Mouse (Mus musculus) olfactory bulb, adult 2 months (tissue): Measurements from ENCODE around the gene Smarca2. TPM values are rescaled to one million over a fixed set of nuclear protein-coding genes. Genes with fewer than 3 reads are reported as not detected.

ENCODE experiments used
- H3K27ac ChIP-seq: fragments of 200-500 bp; 2 replicates; pipeline ENCODE4 v1.5.1; 2012; ENCODE audit warnings: low read depth, low read length; ENCODE audit not compliant: insufficient read depth
- H3K4me1 ChIP-seq: fragments of 200-500 bp; 2 replicates; pipeline ENCODE4 v1.6.1; 2012; ENCODE audit warnings: low read length; ENCODE audit not compliant: control insufficient read depth, insufficient read depth
- H3K4me3 ChIP-seq: fragments of 200-500 bp; 2 replicates; pipeline ENCODE4 v1.5.1; 2012; ENCODE audit warnings: mild to moderate bottlenecking, low read depth, low read length, moderate library complexity; ENCODE audit not compliant: insufficient read depth
- CTCF ChIP-seq: fragments of 200-500 bp; IDR thresholded peaks from 2 replicates; pipeline ENCODE4 v1.5.1; 2012; ENCODE audit warnings: low read depth, mild to moderate bottlenecking, low read length, moderate library complexity; ENCODE audit not compliant: insufficient read depth
- POLR2A ChIP-seq: fragments of 200-500 bp; IDR thresholded peaks from 2 replicates; pipeline ENCODE4 v1.6.1; 2012; ENCODE audit warnings: mild to moderate bottlenecking, low read depth, low read length, moderate library complexity; ENCODE audit not compliant: insufficient read depth
- WGBS: fragments of 180-500 bp; shearing (Covaris S2); methylation state at CpG from one replicate; pipeline ENCODE4 v1.1.7; 2018; 5-methylcytosine and 5-hydroxymethylcytosine counted together
- polyA plus RNA-seq: library from polyadenylated mRNA; stranded (reverse); fragments of >200 nt; gene quantifications from 2 replicates; pipeline ENCODE4 v1.2.4, GENCODE M21; 2012; ENCODE audit warnings: low replicate concordance; ENCODE audit not compliant: missing spikeins, insufficient read depth, insufficient read length

Smarca2 gene
- polyA plus RNA-seq, 1 experiment = not detected

DNA sequence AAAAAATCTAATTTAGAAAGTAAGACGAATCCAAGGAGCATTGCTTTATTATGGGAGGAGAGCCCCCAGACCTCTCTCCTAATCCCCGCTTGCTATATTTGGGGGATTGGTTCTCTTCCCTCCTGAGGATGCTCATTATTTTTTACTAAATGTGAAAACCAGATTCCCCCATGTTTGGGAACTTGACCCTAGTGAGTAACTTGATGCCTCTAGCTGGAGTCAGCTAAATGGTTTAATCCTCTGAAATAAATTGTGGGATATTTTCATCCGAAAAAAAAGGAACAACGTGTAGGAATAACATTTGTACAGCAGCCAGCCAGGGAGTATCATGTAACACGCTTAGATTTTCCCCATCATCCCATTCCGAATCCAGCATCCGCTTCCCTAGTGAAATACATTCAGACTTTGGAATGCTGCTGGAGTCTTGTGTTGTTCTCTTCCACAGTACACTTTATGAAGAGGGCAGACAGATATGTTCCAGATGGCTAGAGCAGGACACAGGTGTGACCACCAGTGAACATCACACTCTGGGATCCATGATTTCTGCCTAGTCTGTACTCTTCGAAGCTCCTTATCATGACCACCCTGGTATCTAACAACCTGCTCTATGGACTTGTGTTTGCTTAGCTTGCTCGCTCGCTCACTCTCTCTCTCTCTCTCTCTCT lies 99.8 kb downstream of the Smarca2 start:
- TF ChIP-seq POLR2A = no peak
- TF ChIP-seq CTCF = no peak
- 91% methylated on average over 10 of the region's 10 CpGs for WGBS

DNA sequence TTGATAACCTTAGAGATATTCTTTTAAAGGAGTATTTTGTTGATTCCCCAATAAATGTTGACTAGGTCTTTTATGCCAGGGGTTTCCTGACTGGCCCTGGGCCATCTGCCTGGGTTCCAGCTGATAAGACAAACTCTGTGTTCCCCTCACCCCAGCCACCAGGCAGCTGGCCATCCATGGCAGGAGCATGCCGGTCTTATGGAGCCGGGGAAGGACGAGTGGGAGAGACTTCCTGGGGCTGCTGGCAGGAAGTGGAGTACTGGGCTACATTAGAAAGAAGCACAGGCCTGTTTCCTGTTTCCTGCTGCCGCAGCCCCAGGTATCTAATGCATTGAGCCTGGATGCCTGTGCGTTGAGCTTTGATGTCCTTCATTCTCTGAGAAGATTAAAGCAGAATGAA lies 102.1 kb downstream of the Smarca2 start:
- no peaks in the 10 kb centered on the region for H3K4me1 ChIP-seq
- no peak for TF ChIP-seq POLR2A
- TF ChIP-seq CTCF = no peak
- no peak overlapping the region for H3K4me3 ChIP-seq
- 81% methylated on average over 5 of the region's 5 CpGs for WGBS
- H3K27ac ChIP-seq = no peak overlapping the region

More for the DNA sequence above, 99.8 kb downstream of the Smarca2 start:
- Histone ChIP-seq H3K4me1 (no peaks in the 10 kb centered on the region), H3K27ac (no peak overlapping the region), H3K4me3 (no peak overlapping the region)

DNA sequence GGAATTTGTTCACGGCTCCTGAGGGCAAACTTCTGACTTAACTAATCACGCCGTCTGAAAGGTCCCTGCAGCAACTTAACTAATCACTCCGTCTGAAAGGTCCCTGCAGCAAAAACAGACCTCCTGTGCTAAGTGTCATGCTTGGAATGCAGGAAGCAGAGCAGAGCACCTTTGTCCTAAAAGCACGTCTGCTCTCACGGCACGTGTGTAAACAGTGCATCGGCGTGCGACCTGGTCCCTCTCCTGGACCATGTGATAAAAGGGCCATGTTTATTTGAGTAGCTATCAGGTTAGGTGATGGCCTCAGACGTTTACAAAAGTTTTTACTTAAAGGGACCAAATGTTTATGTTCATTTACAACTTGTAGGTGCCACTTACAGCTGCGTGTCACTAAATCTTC lies 104.2 kb downstream of the Smarca2 start:
- Histone ChIP-seq H3K4me3 (no peak overlapping the region), H3K4me1 (no peaks in the 10 kb centered on the region), H3K27ac (no peak overlapping the region)
- TF ChIP-seq CTCF (no peak), POLR2A (no peak)
- WGBS = 81% methylated on average over 12 of the region's 12 CpGs

DNA sequence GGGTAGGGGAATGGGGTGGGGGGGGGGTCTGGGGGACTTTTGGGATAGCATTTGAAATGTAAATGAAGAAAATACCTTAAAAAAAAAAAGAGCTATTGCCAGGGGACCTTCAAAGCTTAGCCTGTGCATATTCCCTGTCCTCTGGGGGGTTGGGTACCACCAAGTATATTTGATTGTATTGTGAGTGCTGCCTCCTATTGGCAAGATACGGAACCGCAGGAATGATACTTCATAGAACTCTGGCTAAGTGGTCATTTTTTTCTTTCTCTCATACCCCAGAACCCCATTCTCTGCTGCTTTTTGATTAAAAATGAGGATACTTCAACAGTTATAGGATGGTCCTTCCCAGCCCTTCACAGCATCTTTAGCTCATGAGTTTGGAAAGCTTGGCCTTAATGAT lies 106.4 kb downstream of the Smarca2 start:
- TF ChIP-seq CTCF = no peak
- TF ChIP-seq POLR2A = no peak
- 56% methylated on average over 2 of the region's 2 CpGs for WGBS
- Histone ChIP-seq H3K4me3 (no peak overlapping the region), H3K4me1 (no peaks in the 10 kb centered on the region), H3K27ac (no peak overlapping the region)

DNA sequence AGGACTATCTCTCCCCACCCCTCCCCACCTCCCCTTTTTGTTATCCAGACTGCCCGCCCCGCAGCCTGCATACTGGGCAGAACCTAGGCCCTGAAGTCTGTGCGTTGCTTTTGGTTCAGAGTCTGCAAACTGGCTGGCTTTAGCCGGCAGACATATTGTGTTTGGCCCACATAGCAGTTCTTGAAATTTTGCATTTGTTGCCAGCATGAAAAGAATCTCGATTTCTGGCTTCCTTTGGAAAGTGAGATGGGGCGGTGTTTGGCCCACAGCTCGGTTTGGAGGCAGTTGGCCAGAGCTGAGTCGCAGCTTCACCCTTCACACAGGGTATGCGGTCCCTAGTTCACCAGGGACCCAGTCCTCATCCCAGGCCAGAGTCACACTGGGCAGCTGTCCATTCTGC lies 111.4 kb downstream of the Smarca2 start:
- H3K4me3 ChIP-seq = no peak overlapping the region
- WGBS = 68% methylated on average over 9 of the region's 9 CpGs
- TF ChIP-seq POLR2A = no peak
- no peak for TF ChIP-seq CTCF
- no peaks in the 10 kb centered on the region for H3K4me1 ChIP-seq
- no peak overlapping the region for H3K27ac ChIP-seq

DNA sequence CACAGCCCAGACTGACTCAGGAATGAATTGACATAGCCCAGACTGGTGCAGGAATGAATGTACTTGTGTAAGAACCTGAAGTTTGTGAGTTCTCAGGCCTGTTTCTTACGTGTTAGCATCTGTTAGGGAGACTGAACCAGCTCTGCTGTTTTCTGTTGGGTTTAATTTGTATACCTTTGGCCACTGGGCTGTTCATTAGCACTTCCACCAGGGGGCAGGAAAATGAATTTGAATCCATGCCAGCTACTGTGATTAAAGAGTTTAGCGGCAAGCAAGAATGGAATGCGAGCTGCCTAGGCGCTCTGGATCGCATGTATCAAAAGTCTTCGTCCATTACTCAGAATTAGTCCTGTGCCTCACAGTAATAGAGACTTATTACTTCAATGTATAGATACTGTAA lies 113.4 kb downstream of the Smarca2 start:
- no peak overlapping the region for H3K27ac ChIP-seq
- TF ChIP-seq POLR2A (no peak), CTCF (no peak)
- WGBS = 68% methylated on average over 6 of the region's 6 CpGs
- no peaks in the 10 kb centered on the region for H3K4me1 ChIP-seq
- H3K4me3 ChIP-seq = no peak overlapping the region

DNA sequence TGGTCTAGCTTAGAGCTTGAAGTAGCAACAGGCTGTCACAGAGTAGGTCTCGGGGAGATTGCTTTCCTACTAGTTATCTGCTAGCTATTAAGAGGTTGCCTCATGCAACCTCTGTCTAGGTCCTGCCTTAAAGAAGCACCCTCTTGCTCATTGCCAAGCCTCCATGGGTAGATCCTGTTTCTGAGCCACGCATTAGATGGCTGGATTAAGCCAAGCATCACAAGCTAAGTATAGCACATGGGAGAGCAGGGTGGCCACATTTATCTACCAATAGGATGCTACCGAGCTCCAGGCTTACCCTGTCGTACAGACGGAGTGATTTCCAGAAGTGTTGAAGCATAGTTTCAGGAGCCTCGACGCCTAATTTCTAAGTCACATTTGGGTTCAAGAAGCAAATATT lies 114.3 kb downstream of the Smarca2 start:
- Histone ChIP-seq H3K4me3 (no peak overlapping the region), H3K27ac (no peak overlapping the region), H3K4me1 (no peaks in the 10 kb centered on the region)
- TF ChIP-seq POLR2A = no peak
- TF ChIP-seq CTCF = no peak
- WGBS = 95% methylated on average over 7 of the region's 7 CpGs

DNA sequence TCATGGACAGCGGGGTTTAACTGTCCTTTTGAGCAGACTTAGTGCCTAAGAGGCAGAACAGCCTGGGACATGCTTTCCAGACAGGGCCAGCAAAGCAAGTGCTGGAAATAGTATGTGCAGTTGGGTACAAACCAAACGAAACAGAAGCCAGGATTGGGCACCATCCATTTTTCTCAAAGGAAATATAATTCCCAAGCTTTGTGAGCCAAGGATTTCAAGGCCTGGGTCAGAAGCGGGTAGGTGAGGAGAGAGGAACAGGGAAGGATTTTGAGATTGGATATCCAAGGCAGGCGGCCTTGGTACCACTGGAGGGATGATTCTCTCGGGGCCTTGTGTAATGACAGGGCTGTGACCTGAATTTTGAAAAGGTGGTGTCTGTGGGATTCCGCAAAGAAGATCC lies 116.9 kb downstream of the Smarca2 start:
- Histone ChIP-seq H3K4me1 (no peaks in the 10 kb centered on the region), H3K4me3 (no peak overlapping the region), H3K27ac (no peak overlapping the region)
- 92% methylated on average over 6 of the region's 6 CpGs for WGBS
- TF ChIP-seq POLR2A (no peak), CTCF (no peak)

DNA sequence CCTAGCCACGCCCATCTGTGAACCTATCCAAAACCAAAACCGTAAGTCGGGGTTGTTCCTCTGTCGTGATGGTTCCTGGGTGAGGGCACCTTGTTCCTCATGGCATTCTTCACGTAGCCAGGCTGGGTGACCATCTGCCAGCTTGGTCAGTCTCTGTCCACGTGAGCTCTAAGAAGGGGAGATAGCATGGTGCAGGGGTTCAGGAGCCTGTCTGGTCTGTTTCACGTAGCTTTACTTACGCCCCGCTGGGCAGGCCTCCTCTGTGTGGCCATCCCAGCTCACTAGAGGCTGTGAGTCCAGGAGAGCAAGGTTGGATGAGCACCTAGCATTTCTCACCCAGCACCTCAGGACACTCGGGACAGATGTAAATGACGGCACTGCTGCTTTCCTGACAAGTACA lies 119.0 kb downstream of the Smarca2 start:
- H3K4me3 ChIP-seq = no peak overlapping the region
- H3K4me1 ChIP-seq = peaks cover 3% of the 10 kb centered on the region; the same call in 1 of the 2 replicates
- WGBS = 95% methylated on average over 11 of the region's 11 CpGs
- no peak overlapping the region for H3K27ac ChIP-seq
- TF ChIP-seq CTCF (no peak), POLR2A (no peak)

DNA sequence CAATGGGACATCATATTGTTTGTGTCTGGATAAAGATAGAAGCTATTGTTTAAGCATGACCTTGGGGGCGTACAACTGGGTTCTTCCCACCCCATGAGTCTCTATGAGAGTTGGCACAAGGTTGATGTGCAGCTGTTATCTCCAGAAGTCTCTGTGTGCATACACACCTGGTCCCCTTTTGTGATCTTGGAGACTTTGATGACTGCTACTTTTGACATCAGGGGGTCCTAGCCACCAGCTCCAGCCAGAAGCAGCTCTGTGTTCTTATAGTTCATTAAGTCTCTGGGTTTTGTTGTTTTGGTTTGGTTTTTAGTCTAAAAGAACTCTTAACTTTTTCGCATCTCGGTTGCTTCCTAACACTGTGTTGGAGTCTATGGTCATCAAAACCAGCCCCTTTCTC lies 119.8 kb downstream of the Smarca2 start:
- TF ChIP-seq CTCF = no peak
- TF ChIP-seq POLR2A = no peak
- Histone ChIP-seq H3K4me3 (no peak overlapping the region), H3K27ac (no peak overlapping the region), H3K4me1 (peaks cover 5% of the 10 kb centered on the region; the same call in 1 of the 2 replicates)
- WGBS = 92% methylated on average over 3 of the region's 3 CpGs
